Mouse (Mus musculus): ENCODE measurements around the gene Zfp772. TPM values are rescaled to one million over a fixed set of nuclear protein-coding genes. Genes with fewer than 3 reads are reported as not detected.

Zfp772 gene
- 5.2 TPM for polyA plus RNA-seq (2017; shearing (Covaris generic))

DNA sequence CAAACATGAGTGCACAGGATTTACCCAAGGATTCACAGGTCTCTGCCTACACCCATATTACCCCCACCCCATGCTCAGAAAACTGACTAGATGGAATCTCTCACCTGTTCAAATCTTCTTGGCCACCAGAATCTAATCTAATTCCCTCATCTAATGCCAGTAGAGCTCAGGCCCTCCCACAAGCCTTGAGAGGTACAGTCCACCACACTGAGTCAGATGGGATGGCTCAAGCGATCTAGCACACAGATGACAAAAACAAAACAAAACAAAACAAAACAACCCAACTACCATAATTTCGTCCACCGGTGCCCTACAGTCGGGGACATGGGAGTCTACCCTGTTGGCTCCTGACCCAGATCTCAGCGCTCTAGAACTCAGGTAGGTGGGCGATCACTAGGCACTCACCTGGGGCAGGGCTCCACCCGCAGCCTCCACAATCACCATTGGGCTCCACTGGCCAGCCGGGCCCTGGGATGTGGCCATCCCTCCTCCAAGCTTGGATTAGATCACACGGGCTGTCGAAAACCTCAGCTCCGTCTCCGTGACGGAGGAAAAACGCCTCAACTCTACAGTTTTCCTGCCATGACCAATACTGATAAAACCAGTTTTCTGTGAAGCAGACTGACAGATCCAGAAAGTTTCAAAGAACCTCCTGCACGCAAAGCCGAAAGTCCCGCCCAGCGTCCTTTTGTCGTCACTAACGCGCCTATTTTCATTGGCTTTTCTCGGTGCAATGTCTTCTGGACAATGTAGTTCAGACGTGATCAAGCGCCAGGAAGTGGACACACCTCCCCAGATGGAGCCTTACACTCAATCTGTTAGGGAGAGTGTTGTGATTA lies at the start of gene Zfp772:
Zfp772 (minus strand) TSS at position 686 of the 839 bp plus-strand sequence.

DNA sequence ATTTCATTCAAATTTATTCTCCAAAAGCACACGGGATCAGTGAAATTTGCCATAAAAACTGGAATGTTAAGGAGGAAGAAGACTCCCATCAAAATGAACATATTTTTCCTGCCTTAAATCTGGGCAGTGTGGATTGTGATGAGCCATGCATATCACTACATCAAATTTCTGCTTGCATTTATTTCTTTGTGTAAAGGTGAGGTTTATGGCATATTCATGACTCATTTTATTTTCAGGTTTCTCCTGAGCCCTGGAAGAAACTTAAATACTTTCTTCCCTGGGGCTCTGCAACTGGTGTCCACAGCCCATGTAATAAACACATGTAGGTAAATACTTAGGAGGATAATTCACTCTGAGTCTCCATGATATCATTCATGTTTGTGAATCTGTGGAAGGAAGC lies 37.4 kb upstream of the Zfp772 start, which contains the start of gene Vmn2r29:
Vmn2r29 (minus strand) TSS at position 101 of the 400 bp plus-strand sequence.

DNA sequence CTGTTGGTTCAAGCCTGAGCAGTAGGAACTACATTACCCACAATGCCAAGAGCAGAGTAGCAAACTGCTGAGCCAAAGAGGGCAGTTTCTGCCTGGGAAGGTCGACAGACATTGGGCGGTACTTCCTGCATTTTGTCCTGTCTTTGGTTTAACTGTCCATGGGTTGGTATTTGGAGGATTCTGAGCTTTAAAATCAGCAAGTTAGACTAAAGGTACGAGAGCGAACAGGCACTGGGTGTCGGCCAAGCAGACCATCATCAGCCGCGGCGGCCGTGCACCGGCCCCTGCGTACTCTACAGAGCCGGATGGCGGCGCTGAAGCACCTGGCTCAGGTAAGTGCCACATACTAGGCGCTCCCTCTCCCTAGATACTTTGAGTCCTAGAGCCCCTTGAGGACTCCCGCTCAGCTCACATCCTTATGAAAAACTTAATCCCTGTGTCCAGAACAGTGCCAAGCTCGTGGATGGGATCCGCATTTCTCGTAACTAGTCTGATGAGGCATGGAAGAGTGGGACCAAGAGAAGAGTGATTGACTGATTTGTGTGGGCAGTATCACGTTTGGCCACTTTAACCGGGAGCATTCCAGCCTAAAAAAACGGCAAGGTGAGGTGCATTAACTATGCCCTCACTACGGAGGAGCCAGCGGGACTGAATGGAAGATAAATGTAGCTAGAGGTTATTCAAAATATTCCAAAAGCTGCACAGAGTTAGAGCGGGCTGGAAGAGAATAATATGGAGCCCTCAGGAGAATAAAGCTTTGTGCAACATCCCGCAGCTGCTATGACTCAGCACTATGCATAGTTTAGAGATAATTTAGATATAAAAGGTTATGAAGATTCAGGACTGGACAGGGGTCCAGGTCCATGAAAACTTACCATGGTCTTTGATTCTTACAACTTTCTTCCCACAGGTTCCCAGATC lies 38.3 kb downstream of the Zfp772 start, which contains the start of gene Zfp418:
Zfp418 (plus strand) TSS at position 104 of the 921 bp plus-strand sequence.

Other genes starting within 250 kb of the Zfp772 start
- gene Aurkc, start 214.7 kb downstream of the Zfp772 start, polyA plus RNA-seq (2017; shearing (Covaris generic)) = not detected
- 45.0 TPM for gene Zfp954, start 88.5 kb downstream of the Zfp772 start, polyA plus RNA-seq (2017; shearing (Covaris generic))
- gene Zfp773, start 73.2 kb downstream of the Zfp772 start, polyA plus RNA-seq (2017; shearing (Covaris generic)) = 15.4 TPM
- 5.6 TPM for gene Zfp418, start 38.7 kb downstream of the Zfp772 start, polyA plus RNA-seq (2017; shearing (Covaris generic))
- 1.1 TPM for gene Vmn2r29, start 37.3 kb upstream of the Zfp772 start, polyA plus RNA-seq (2017; shearing (Covaris generic))
- 1.8 TPM for gene Gm45844, start 68.3 kb upstream of the Zfp772 start, polyA plus RNA-seq (2017; shearing (Covaris generic))
- gene Clcn4, start 90.9 kb upstream of the Zfp772 start, polyA plus RNA-seq (2017; shearing (Covaris generic)) = 89.9 TPM
- gene Vmn2r30, start 127.6 kb upstream of the Zfp772 start, polyA plus RNA-seq (2017; shearing (Covaris generic)) = not detected
- not detected for gene Gm45783, start 164.6 kb upstream of the Zfp772 start, polyA plus RNA-seq (2017; shearing (Covaris generic))
- 0.06 TPM for gene Vmn2r31, start 189.7 kb upstream of the Zfp772 start, polyA plus RNA-seq (2017; shearing (Covaris generic))

Measured in CD4-positive, CD25-positive, alpha-beta regulatory T cell, adult 9 weeks (primary cell).